8 mouse cellular contexts compared by ENCODE assay signal in genomic region chr15:59194421-59194820, GRCm38 (mm10).
A peak's percentile ranks its signal among the peaks of the same experiment; 100 is the strongest.
DNase-seq lines count a peak whose midpoint lies in the region; ATAC-seq and TF ChIP-seq lines count a peak whose summit lies in the region.
"Had no signal": no experiment of that assay in that cellular context is flagged by ENCODE, and none has a peak within 500 bp of the region (broad histone marks: within the 10 kb centered on the region; RNA-seq: fewer than 3 reads in every experiment).

No protein-coding gene starts in this region.

- TF ChIP-seq CTCF in stomach, postnatal 0 days (IDR thresholded peaks at IDR 0.05; ENCODE audit: low read depth), result no peak

- no peak overlapping the region for H3K4me2 ChIP-seq in hindbrain, embryonic 14.5 days (replicated peaks)
- no peak overlapping the region for H3K4me2 ChIP-seq in stomach, postnatal 0 days (replicated peaks; ENCODE audit: low read depth)
- H3K4me2 ChIP-seq: limb, embryonic 13.5 days had no signal

- 0 out of 2 replicates have a peak, but pooled peaks have one; percentile 33 for ATAC-seq in hindbrain, embryonic 14.5 days (ENCODE audit: low FRiP score)
- ATAC-seq in stomach, postnatal 0 days (ENCODE audit: low FRiP score, low TSS enrichment), result no peak; the same call in 1 of the 2 replicates

- WGBS in hindbrain, embryonic 14.5 days, result 26% methylated on average over 10 of the region's 10 CpGs
- 65% methylated on average over 10 of the region's 10 CpGs for WGBS in stomach, postnatal 0 days

- no peaks in the 10 kb centered on the region for H3K27me3 ChIP-seq in hindbrain, embryonic 14.5 days (ENCODE audit: control insufficient read depth, insufficient read depth, low read length)
- H3K27me3 ChIP-seq in stomach, postnatal 0 days (ENCODE audit: control insufficient read depth, insufficient read depth, low read length), result no peaks in the 10 kb centered on the region
- H3K27me3 ChIP-seq: limb, embryonic 13.5 days had no signal

- H3K4me1 ChIP-seq in hindbrain, embryonic 14.5 days (replicated peaks; ENCODE audit: control insufficient read depth, insufficient read depth, low read length), result peaks cover 24% of the 10 kb centered on the region
- peaks cover 7% of the 10 kb centered on the region; the same call in 1 of the 2 replicates for H3K4me1 ChIP-seq in stomach, postnatal 0 days (replicated peaks; ENCODE audit: control insufficient read depth, insufficient read depth)

- no peaks in the 10 kb centered on the region for H3K9me3 ChIP-seq in hindbrain, embryonic 14.5 days (ENCODE audit: control insufficient read depth, low read length)
- H3K9me3 ChIP-seq in stomach, postnatal 0 days (ENCODE audit: control insufficient read depth, low read length), result no peaks in the 10 kb centered on the region
- H3K9me3 ChIP-seq: limb, embryonic 13.5 days had no signal

- no peaks in the 10 kb centered on the region for H3K36me3 ChIP-seq in hindbrain, embryonic 14.5 days (replicated peaks; ENCODE audit: control insufficient read depth, insufficient read depth)
- H3K36me3 ChIP-seq in stomach, postnatal 0 days (ENCODE audit: control insufficient read depth, insufficient read depth, low read length), result no peaks in the 10 kb centered on the region
- H3K36me3 ChIP-seq: limb, embryonic 13.5 days had no signal

- no peak overlapping the region for H3K27ac ChIP-seq in hindbrain, embryonic 14.5 days
- H3K27ac ChIP-seq in stomach, postnatal 0 days (replicated peaks), result no peak overlapping the region
- H3K27ac ChIP-seq: limb, embryonic 13.5 days had no signal

- H3K9ac ChIP-seq in hindbrain, embryonic 14.5 days, result no peak overlapping the region
- no peak overlapping the region for H3K9ac ChIP-seq in stomach, postnatal 0 days (ENCODE audit: low read length)
- H3K9ac ChIP-seq: limb, embryonic 13.5 days had no signal

- TF ChIP-seq EP300 in stomach, postnatal 0 days (optimal IDR thresholded peaks at IDR 0.05), result no peak

- H3K4me3 ChIP-seq in hindbrain, embryonic 14.5 days (replicated peaks; ENCODE audit: low read length), result no peak overlapping the region
- H3K4me3 ChIP-seq in stomach, postnatal 0 days (ENCODE audit: low read depth, low read length), result no peak overlapping the region
- H3K4me3 ChIP-seq: limb, embryonic 13.5 days had no signal

- DNase-seq in adrenal gland, adult 18-20 months (ENCODE audit: low spot score in 2 of 2), result peak; percentile 45 to 50
- peak; percentile 81 to 84 for DNase-seq in adrenal gland, postnatal 36 days
- peak; percentile 86 for DNase-seq in gastrocnemius, adult 18-20 months (ENCODE audit: low spot score)
- no peak for DNase-seq in hindbrain, embryonic 14.5 days (ENCODE audit: low spot score)
- peak; percentile 30 to 31 for DNase-seq in left cerebral cortex, postnatal 14 days (ENCODE audit: low spot score in 2 of 2)
- peak; percentile 23 for DNase-seq in stomach, postnatal 0 days (ENCODE audit: low spot score)
- DNase-seq in c-Kit-positive CD71-positive TER-119-positive erythroid progenitor cells, embryonic 14.5 days (ENCODE audit: low spot score), result no peak

- intact Hi-C loops in left cerebral cortex, postnatal 14 days (cut with DNase I), result no loop called here

Comparison
In these comparisons a context has a peak if more than half of its experiments do, and no peak if none do; other contexts are left out.
1. DNase-seq: peak in adrenal gland, adult 18-20 months (2 of 2), adrenal gland, postnatal 36 days (2 of 2), gastrocnemius, adult 18-20 months (single experiment), left cerebral cortex, postnatal 14 days (2 of 2) and stomach, postnatal 0 days (single experiment); none in hindbrain, embryonic 14.5 days (single experiment) and c-Kit-positive CD71-positive TER-119-positive erythroid progenitor cells, embryonic 14.5 days (single experiment).